Mouse (Mus musculus) left cerebral cortex, adult 2 months (tissue): Measurements from ENCODE around the gene Kndc1. TPM values are rescaled to one million over a fixed set of nuclear protein-coding genes. Genes with fewer than 3 reads are reported as not detected.

ENCODE experiments used
- DNase-seq, 2 experiments: peaks; one replicate each; pipeline ENCODE4 v3.0.0; 2021 to 2022; ENCODE audit warnings: low spot score in 2 of 2, mixed read lengths in 1 of 2; ENCODE audit errors: extremely low spot score in 1 of 2
- H3K27ac ChIP-seq: fragments of 200-600 bp; 2 replicates; pipeline ENCODE4 v1.8.1; 2022
- H3K4me3 ChIP-seq: fragments of 200-600 bp; 2 replicates; pipeline ENCODE4 v1.8.1; 2022
- CTCF ChIP-seq: fragments of 200-600 bp; IDR thresholded peaks from 2 replicates; pipeline ENCODE4 v1.8.1; 2022; ENCODE audit warnings: antibody characterized with exemption, mild to moderate bottlenecking, moderate library complexity
- intact Hi-C: fragments of 180-260 bp; cut with DNase I; formaldehyde crosslinking; loops from one replicate; pipeline ENCODE4 v1.15.1; 2025
- total RNA-seq, 2 experiments: library from RNA; stranded (reverse); gene quantifications; 2 replicates each; pipeline ENCODE4 v1.2.3; 2021

The Kndc1 gene
- total RNA-seq, 2 experiments from 2014 or later: 77.7 to 80.4 TPM

GRCm38 (mm10) chr7:139878122-139878521 lies 16.4 kb upstream of the Kndc1 start:
- H3K4me3 ChIP-seq: no peak overlapping the region
- intact Hi-C loops: loop anchor here (5.0 kb wide), 2 partner anchors 176 to 231 kb away; no protein-coding TSS in a partner anchor
- TF ChIP-seq CTCF: no peak
- H3K27ac ChIP-seq: peak overlapping the region; percentile 63
- no peak for DNase-seq

GRCm38 (mm10) chr7:139878621-139879020 lies 15.9 kb upstream of the Kndc1 start:
- TF ChIP-seq CTCF: no peak
- H3K27ac ChIP-seq: no peak overlapping the region
- intact Hi-C loops: loop anchor here (5.0 kb wide), 2 partner anchors 176 to 231 kb away; no protein-coding TSS in a partner anchor
- DNase-seq: no peak
- no peak overlapping the region for H3K4me3 ChIP-seq

- TF ChIP-seq CTCF: no peak
- intact Hi-C loops: no loop called here
- no peak overlapping the region for H3K27ac ChIP-seq
- DNase-seq: no peak
- H3K4me3 ChIP-seq: no peak overlapping the region
These were observed 11.0 kb upstream of the Kndc1 start for GRCm38 (mm10) chr7:139883545-139883944.

GRCm38 (mm10) chr7:139891779-139892178 lies 2.7 kb upstream of the Kndc1 start:
- TF ChIP-seq CTCF: no peak

GRCm38 (mm10) chr7:139896271-139896670 lies 1.8 kb downstream of the Kndc1 start:
- Histone ChIP-seq H3K4me3 (peak overlapping the region; percentile 79), H3K27ac (peak overlapping the region; percentile 87)
- no peak for DNase-seq
- intact Hi-C loops: no loop called here
- no peak for TF ChIP-seq CTCF

More at GRCm38 (mm10) chr7:139891779-139892178, 2.7 kb upstream of the Kndc1 start:
- intact Hi-C loops: no loop called here
- Histone ChIP-seq H3K27ac (no peak overlapping the region), H3K4me3 (no peak overlapping the region)
- DNase-seq: no peak

GRCm38 (mm10) chr7:139896796-139897195 lies 2.3 kb downstream of the Kndc1 start:
- intact Hi-C loops: no loop called here
- H3K27ac ChIP-seq: peak overlapping the region; percentile 87
- no peak for TF ChIP-seq CTCF
- H3K4me3 ChIP-seq: peak overlapping the region; percentile 79; the same call in 1 of the 2 replicates
- DNase-seq: no peak

GRCm38 (mm10) chr7:139898606-139899005 lies 4.1 kb downstream of the Kndc1 start:
- DNase-seq: no peak
- intact Hi-C loops: no loop called here
- no peak overlapping the region for H3K4me3 ChIP-seq
- H3K27ac ChIP-seq: peak overlapping the region; percentile 71
- no peak for TF ChIP-seq CTCF

- intact Hi-C loops: no loop called here
- DNase-seq: peak in 1 of 2 experiments; percentile 55
- no peak overlapping the region for H3K4me3 ChIP-seq
- no peak for TF ChIP-seq CTCF
- H3K27ac ChIP-seq: peak overlapping the region; percentile 71
These were observed 5.0 kb downstream of the Kndc1 start for GRCm38 (mm10) chr7:139899505-139899904.

- intact Hi-C loops: loop anchor here (10.0 kb wide), 2 partner anchors 94 to 164 kb away; partner anchors contain the start of gene Adam8
- no peak overlapping the region for H3K4me3 ChIP-seq
- TF ChIP-seq CTCF: no peak
- no peak for DNase-seq
- no peak overlapping the region for H3K27ac ChIP-seq
These were observed 6.0 kb downstream of the Kndc1 start for GRCm38 (mm10) chr7:139900456-139900855.

GRCm38 (mm10) chr7:139900896-139901295 lies 6.4 kb downstream of the Kndc1 start:
- no peak for TF ChIP-seq CTCF
- no peak overlapping the region for H3K27ac ChIP-seq
- intact Hi-C loops: loop anchor here (10.0 kb wide), 2 partner anchors 94 to 164 kb away; partner anchors contain the start of gene Adam8

GRCm38 (mm10) chr7:139901981-139902380 lies 7.5 kb downstream of the Kndc1 start:
- Histone ChIP-seq H3K27ac (no peak overlapping the region), H3K4me3 (no peak overlapping the region)
- DNase-seq: no peak
- intact Hi-C loops: loop anchor here (10.0 kb wide), 2 partner anchors 93 to 163 kb away; partner anchors contain the start of gene Adam8
- no peak for TF ChIP-seq CTCF

More at GRCm38 (mm10) chr7:139900896-139901295, 6.4 kb downstream of the Kndc1 start:
- no peak overlapping the region for H3K4me3 ChIP-seq
- no peak for DNase-seq

- DNase-seq: no peak
- Histone ChIP-seq H3K4me3 (no peak overlapping the region), H3K27ac (no peak overlapping the region)
- intact Hi-C loops: loop anchor here (10.0 kb wide), 2 partner anchors 90 to 160 kb away; partner anchors contain the start of gene Adam8
- TF ChIP-seq CTCF: no peak
These were observed 10.8 kb downstream of the Kndc1 start for GRCm38 (mm10) chr7:139905261-139905660.

- intact Hi-C loops: loop anchor here (10.0 kb wide), 2 partner anchors 89 to 159 kb away; partner anchors contain the start of gene Adam8
- peak; percentile 56 for TF ChIP-seq CTCF
- peak in 1 of 2 experiments; percentile 39 for DNase-seq
- Histone ChIP-seq H3K4me3 (no peak overlapping the region), H3K27ac (no peak overlapping the region)
These were observed 11.2 kb downstream of the Kndc1 start for GRCm38 (mm10) chr7:139905661-139906060.
